35 mouse cellular contexts compared by ENCODE assay signal in genomic region chr6:24683113-24683512, GRCm38 (mm10). TPM values are rescaled to one million over a fixed set of nuclear protein-coding genes. Genes with fewer than 3 reads are reported as not detected.
"Had no signal": no experiment of that assay in that cellular context is flagged by ENCODE, and none has a peak within 500 bp of the region (broad histone marks: within the 10 kb centered on the region; RNA-seq: fewer than 3 reads in every experiment).

No protein-coding gene starts in this region.

- H3K9me3 ChIP-seq: heart, embryonic 10.5 days; heart, embryonic 12.5 days; heart, embryonic 13.5 days; heart, embryonic 15.5 days; hindbrain, embryonic 10.5 days; hindbrain, embryonic 12.5 days; hindbrain, embryonic 13.5 days; hindbrain, embryonic 15.5 days; kidney, embryonic 15.5 days had no signal

- DNase-seq: heart, adult 2 months; heart, postnatal 10 days; heart, postnatal 14 days; heart, postnatal 36 days; heart, postnatal 4 days; kidney, adult 18-20 months; kidney, postnatal 10 days; kidney, postnatal 14 days; kidney, postnatal 25 days; layer of hippocampus, adult 9-11 months; layer of hippocampus, postnatal 36 days had no signal

- H3K27me3 ChIP-seq: heart, embryonic 12.5 days; heart, embryonic 13.5 days; heart, embryonic 15.5 days; hindbrain, embryonic 12.5 days; hindbrain, embryonic 13.5 days; hindbrain, embryonic 15.5 days; kidney, embryonic 15.5 days had no signal

- ATAC-seq: hindbrain, embryonic 16.5 days; hindbrain, postnatal 0 days; inflammation-experienced regulatory T-cells, adult 6 months had no signal

- H3K9ac ChIP-seq: heart, embryonic 12.5 days; heart, embryonic 13.5 days; heart, embryonic 15.5 days; hindbrain, embryonic 12.5 days; hindbrain, embryonic 13.5 days; hindbrain, embryonic 14.5 days; hindbrain, embryonic 15.5 days; kidney, embryonic 15.5 days had no signal

- H3K4me2 ChIP-seq: heart, embryonic 11.5 days; heart, embryonic 12.5 days; heart, embryonic 13.5 days; heart, embryonic 15.5 days; hindbrain, embryonic 12.5 days; hindbrain, embryonic 13.5 days; hindbrain, embryonic 14.5 days; hindbrain, embryonic 15.5 days; kidney, embryonic 15.5 days had no signal

- H3K36me3 ChIP-seq: heart, embryonic 10.5 days; heart, embryonic 12.5 days; heart, embryonic 13.5 days; heart, embryonic 15.5 days; hindbrain, embryonic 10.5 days; hindbrain, embryonic 12.5 days; hindbrain, embryonic 13.5 days; hindbrain, embryonic 15.5 days; kidney, embryonic 15.5 days had no signal

- H3K4me1 ChIP-seq: heart, embryonic 10.5 days; heart, embryonic 12.5 days; heart, embryonic 13.5 days; heart, embryonic 15.5 days; hindbrain, embryonic 10.5 days; hindbrain, embryonic 12.5 days; hindbrain, embryonic 13.5 days; hindbrain, embryonic 15.5 days; kidney, embryonic 15.5 days had no signal

- H3K27ac ChIP-seq: heart, adult 2 months; heart, embryonic 10.5 days; heart, embryonic 13.5 days; heart, embryonic 15.5 days; hindbrain, embryonic 10.5 days; hindbrain, embryonic 12.5 days; hindbrain, embryonic 13.5 days; hindbrain, embryonic 14.5 days; hindbrain, embryonic 15.5 days; hindbrain, postnatal 0 days; kidney, embryonic 15.5 days; kidney, postnatal 0 days; layer of hippocampus, adult 2 months; left cerebral cortex, adult 2 months had no signal

- H3K4me3 ChIP-seq: heart, adult 2 months; heart, embryonic 10.5 days; heart, embryonic 12.5 days; heart, embryonic 13.5 days; heart, embryonic 15.5 days; hindbrain, embryonic 10.5 days; hindbrain, embryonic 12.5 days; hindbrain, embryonic 13.5 days; hindbrain, embryonic 15.5 days; kidney, embryonic 15.5 days; layer of hippocampus, adult 2 months; left cerebral cortex, adult 2 months had no signal

RNA-seq across cellular contexts. Expression of gene Hyal6, which starts 49.9 kb away (rescaled TPM):
- polyA plus RNA-seq: heart, adult 2 months; heart, embryonic 10.5 days; heart, embryonic 11.5 days; heart, embryonic 12.5 days; heart, embryonic 13.5 days; heart, embryonic 14.5 days; heart, embryonic 15.5 days; heart, embryonic 16.5 days; heart, postnatal 0 days; hindbrain, embryonic 10.5 days; hindbrain, embryonic 11.5 days; hindbrain, embryonic 12.5 days; hindbrain, embryonic 13.5 days; hindbrain, embryonic 14.5 days; hindbrain, embryonic 15.5 days; hindbrain, embryonic 16.5 days; hindbrain, postnatal 0 days; inflammation-experienced regulatory T-cells, adult 6 months; intestine, embryonic 14.5 days; kidney, embryonic 15.5 days; kidney, embryonic 16.5 days; kidney, postnatal 0 days; large intestine, adult 2 months had no signal
